Mouse (Mus musculus) kidney, postnatal 36 days (tissue): ENCODE results near the gene Crocc.

Experiments
- DNase-seq, 2 experiments: peaks; one replicate each; pipeline ENCODE4 v3.0.0; 2021 to 2022; ENCODE audit warnings: mixed read lengths in 2 of 2

Gene Crocc

DNA sequence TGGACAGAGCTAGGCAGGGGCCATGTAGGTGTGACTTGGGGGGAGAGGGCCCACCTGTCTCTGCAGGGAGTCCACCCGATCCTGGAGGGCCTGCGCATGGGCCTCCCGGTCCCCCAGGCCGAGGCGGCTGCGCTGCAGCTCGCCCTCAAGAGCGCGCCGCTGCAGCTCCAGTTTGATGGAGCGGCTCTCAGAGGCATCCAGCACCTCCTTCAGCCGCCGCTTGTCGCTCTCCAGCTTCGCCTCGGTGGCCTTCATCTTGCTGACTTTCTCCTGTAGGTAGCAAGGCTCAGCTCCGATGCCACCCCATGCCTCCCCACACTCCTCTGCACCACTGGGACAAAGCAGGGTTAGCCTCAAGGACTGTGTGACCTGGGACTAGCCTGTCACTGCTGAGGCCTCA lies 40.1 kb downstream of the Crocc start:
- no peak for DNase-seq

DNA sequence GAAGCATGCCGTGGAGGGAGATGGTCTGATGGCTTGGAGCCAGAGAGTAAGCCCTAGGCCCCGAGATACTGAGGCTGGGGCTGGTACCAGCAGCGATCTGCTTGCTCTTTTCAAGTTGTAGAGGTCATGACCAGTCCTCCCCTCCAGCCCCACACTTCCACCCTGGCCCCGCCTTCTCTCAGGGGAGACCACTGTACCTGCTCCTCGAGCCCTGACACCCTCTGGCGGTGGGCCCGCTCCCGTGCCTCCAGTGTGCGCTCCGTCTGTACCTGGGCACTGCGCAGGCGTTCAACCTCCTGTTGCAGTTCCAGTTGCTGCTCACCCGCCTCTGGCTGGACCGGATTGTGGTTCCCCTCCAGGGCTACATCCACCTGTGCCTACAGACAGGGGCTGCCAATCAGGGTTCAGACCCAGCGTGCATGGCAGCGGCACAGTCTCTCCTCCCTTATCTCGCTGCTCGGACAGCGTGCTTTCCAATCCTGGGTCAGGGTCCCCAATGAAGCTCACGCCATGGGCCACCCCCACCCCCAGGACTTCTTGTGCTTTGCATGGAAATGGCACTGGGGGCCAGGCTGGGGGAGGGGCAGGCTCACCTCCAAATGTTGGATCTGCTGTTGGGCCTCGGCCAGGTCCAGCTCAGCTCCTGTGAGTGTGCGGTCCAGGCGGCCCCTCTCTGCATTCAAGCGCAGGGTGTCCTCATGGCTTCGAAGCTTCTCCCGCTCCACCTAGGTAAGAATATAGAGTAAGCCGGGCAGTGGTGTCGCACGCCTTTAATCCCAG lies 42.5 kb downstream of the Crocc start:
- no peak for DNase-seq

DNA sequence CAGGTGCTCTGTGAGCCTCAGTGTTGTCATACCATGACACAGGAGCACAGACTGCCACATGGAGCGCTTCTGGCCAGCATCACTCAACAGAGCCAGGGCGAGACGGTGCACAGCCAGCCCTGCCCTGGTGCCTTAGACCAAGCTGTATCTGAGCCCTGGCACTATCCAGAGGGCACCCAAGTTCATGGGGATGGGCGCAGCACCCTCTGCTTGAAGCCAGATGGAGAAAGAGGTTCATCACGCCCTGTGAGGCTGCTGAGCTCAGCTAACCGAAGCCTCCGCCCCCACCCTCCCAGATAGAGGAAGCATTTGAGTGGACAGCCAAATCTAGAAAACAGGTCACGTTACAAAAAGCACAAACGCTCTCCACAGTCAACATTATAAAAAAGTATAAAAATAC lies 44.0 kb downstream of the Crocc start:
- no peak for DNase-seq

DNA sequence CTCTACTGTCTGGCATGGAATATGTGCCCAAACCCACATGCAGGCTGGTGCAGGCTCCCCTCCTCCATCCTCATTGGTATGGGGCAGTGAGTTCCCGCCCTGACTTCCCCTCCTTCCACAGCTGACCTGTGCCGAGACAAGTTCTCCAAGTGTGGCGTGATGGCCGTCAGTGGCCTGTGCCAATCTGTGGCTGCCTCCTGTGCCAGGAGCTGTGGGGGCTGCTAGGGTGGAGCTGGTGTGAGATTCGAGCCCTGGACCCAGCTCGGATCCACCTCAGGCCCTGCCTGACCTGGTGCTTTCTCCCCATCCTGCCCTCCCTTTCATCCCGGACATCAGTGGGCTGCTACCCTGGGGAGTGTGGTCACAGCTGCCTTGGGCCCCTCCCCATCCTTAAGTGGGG lies 45.0 kb downstream of the Crocc start:
- DNase-seq: no peak

DNA sequence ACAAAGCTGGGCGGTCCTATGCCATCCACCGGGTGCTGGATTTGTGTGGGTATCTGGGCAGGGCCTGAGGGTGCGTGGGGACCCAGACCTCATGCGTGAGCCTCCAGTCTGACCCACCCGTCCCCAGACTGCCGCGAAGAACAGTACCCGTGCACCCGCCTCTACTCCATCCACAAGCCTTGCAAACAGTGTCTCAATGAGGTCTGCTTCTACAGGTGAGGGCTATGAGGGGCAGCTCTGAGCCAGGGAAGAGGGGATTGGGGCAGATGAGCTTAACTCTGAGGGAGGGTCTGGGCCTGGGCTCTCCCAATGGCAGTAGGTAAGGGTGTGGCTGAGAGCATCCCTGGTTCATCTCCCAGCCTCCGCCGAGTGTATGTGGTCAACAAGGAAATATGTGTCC lies 45.5 kb downstream of the Crocc start:
- DNase-seq: no peak

DNA sequence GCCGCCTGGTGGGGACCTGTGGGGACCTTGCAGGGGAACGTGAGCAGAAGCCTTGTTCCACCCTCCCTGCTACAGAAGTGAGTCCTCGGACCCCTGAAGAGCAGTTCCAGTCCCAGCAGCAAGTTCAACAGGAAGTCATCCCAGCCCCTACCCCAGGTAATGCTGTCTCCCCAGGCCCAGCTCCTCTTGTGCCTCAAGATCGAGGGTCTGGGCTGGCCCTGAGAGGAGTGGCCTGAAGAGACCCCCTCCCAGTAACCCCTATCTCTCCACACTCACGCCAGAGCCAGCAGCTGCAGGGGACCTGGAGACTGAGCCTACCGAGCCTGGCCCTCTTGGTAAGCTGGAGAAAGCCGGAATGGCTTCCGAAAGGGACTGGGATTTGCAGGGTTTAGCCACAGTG lies 46.2 kb downstream of the Crocc start:
- no peak for DNase-seq

DNA sequence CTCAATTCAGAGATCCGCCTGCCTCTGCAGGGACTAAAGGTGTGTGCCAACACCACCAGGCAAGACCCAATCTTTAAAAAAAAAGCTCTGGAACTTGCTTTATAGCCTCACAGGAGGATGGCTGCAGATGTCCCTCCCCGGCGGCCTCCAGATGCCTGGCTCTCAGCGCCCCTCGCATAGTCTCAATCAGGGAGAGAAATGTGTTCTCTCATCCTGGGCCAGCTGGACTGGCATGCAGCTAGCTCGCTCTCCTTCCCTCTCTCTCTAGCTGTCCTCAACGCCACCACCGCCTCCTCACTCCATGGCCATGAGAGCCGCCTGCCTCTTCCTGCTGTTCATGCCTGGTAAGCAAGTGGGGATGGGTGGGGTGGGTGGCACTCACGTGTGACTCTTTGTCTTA lies 47.8 kb downstream of the Crocc start:
- no peak for DNase-seq

DNA sequence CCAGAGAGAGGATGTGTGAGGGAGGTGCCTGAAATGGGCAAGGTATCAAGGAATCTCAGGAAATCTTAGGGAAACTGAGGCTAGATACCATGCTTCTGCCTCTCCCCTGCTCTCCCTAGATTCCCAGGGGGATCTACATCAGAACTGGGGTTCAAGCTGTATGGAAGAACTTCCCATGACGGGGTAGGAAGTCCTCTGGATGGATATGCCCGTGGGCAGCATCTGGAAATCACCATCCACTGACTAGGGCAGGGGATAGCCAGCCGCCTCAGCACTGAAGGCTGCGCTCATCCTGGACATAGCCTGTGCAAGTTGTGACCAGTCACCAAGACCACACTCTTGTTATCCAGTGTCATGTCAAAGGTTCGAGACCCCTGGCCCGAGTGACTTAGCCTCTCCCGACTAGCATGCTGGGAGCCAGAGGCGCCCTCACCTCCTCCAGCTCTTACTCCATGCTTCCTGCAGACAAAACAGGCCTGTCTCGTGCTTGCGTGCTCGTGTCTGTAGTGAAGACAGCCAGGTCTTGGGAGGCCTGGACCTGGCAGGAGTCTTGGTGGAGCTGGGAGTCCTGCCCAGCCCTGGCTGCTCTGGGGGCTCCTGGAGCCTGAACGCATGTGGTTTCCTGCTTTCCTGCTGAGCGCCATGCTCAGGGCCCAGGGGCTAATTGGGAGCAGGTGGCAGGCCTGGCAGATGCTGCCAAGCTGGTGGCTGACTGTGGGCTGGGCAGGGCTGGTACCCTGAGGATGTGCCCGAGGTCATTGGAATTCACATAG lies 48.6 kb downstream of the Crocc start:
- peak in 1 of 2 experiments; percentile 35 for DNase-seq

DNA sequence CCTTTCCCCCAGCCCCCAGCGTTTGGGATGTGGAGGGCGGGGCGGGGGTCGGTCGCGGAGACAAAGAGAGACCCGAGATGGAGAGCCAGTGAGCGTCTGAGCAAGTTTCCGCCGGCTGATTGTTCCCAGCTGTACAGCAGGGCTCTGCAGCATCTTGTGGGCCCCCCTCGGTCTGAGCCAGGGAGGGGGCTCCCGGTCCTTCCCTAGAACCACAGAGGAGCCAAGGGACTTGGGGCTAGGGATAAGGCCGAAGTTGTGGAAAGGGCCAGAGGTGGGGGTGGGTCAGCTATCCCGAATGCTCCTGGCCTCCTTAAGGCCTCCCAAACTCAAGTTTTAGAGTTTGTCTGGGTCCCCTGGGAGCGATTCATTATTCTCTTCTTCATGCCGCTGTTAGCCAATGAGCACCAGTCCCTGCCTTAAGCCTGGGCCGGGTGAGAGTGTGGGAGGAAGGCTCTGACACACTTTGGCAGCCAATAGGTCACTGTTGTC lies 49.4 kb downstream of the Crocc start:
- peak; percentile 39 to 42 for DNase-seq

DNA sequence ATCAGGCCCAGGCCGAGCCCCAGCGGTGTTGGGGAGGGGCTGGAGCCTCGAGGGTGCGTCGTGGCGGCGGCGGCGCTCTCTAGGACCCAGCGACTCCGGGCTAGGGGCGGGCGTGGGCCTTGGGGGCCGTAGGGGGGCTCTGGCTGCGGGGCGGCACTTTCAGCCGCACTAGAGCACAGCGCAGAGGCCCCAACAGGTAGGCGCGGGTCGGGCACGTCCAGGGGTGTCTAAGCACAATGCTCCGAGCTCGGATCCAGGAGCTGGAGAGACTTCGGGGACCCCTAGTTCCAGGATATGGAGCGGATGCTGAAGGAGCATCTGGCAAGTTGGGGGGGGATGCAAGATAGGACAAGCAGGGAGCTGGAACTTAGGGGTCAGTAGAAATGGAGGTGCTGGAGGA lies 49.8 kb downstream of the Crocc start:
- DNase-seq: no peak

DNA sequence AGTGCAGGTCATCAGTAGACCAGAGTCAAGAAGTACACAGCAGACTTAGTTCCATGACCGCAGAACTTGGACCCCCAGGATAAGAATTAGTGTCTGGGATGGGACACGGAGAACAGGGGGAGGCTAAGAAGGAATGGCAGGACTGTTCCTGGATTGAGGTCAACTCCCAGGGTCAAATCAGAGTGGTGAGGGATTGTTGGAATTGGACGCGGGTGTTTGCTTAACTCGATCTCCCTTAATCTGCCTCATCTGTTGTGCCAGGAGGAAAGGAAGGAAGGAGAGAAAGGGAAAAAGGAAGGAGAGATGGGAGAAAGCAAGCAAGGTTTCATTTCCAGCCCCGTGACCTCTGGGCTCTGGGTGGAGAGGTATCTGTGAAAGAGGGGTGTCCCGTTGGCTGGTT lies 50.2 kb downstream of the Crocc start, which contains the start of gene Mfap2:
TSS of gene Mfap2 (plus strand) at position 301 of the 400 bp plus-strand sequence.
- no peak for DNase-seq

DNA sequence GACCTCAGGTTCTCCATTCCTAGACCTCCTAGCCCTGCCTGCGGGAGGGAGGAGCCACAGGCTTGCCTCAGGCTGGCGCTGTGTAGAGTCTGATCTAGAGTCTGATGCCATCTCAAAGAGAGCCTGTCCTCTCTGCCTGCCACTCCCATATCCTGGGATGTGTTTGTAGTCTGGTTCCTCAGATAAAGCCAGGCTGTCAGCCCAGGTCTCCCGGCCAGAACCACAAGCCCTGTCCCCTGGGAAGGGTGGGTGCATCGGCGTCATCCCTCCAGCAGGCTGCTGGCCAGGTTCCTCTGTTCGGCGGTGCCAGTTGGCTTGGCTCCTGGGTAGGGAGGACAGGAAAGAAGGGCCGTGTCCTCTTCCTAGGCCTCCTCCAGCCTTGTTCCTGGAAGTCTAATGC lies 52.3 kb downstream of the Crocc start:
- DNase-seq: peak; percentile 73 to 75

DNA sequence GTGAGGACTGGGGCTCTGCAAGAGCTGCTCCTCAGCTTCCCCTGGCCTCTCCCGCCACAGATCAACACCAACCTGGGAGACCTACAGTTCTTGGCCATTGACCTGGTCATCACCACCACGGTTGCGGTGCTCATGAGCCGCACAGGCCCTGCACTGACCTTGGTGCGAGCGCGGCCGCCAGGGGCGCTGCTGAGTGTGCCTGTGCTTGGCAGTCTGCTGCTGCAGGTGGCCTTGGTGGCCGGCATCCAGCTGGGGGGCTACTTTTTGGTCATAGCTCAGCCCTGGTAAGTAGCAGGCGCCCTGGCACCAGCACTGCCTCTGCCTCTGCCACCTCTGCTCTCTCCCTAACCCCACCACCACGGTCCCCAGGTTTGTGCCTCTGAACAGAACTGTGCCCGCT lies 54.4 kb downstream of the Crocc start:
- peak; percentile 20 to 78 for DNase-seq

DNA sequence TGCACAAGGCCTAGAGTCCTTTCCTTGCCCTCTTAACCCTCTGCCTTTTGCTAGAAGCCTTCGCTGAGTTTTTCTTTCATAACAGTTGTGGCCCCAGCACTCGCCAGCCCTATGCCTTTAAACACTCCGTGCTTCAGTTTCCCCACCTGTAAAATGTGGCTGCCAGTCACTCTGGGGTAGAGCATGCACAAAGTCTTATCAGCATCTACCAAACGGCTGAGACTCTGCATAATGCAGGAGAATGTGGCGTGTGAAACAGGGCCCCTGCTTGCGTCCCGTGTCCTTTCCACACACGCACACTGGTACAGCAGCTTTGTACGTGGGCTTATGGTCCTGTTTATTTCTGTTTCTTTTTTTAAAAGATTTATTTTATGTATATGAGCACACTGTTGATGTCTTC lies 63.5 kb downstream of the Crocc start:
- DNase-seq: no peak

DNA sequence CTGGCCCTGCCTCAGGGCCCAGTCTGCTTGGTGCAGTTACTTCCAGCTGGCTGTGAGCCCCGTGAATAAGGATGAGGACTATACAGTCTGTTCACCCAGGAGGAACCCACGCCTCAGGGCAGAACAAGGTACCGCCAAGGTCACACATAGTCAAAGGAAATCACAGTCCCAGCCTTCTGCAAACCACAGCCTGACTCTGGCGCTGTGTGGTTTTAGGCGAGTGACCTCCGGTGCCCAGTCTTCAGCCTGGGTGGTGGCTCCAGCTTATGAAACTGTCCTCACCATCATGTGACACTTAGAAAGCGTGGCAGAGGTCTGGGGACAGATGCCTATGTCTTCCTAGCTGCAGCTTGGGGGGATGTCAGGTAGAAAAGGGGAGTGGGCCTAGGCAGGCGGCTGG lies 64.5 kb downstream of the Crocc start:
- DNase-seq: no peak

DNA sequence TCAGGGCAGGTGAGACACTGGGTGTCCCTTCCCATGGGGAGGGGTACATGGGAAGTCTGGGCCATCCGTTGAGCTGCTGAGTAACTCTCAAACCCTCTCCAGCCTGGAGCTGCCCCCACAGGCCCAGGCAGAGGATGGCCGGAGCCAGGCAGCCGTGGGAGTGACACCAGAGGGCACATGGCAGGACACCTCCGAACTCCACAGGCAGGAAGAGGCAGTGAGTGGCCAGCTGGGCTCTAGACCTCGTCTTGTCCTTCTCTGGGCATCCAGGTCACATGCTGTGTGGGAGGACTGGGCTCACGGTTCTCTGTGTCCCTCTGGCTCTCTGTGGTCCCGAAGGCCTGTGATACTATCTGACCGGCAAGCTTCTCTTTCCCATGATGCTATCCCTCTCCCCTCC lies 66.5 kb downstream of the Crocc start:
- no peak for DNase-seq

DNA sequence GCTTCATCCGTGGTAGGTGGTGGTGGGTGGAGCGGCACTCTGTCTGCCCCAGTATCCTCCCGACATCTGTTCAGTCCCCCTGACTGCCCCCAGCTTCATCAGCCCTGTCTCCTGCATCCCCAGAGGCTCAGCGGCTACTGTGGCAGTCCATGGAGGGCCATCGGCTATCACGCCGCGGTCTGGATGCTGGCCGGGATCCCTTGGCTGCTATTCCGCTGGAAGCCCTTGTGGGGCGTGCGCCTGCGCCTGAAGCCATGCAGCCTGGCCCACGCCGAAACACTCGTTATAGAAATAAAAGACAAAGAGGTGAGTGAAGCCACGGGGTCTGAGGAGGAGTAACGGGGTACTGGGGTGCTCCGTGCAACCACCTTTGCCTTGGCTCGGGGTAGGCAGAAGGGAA lies 68.1 kb downstream of the Crocc start:
- DNase-seq: no peak

DNA sequence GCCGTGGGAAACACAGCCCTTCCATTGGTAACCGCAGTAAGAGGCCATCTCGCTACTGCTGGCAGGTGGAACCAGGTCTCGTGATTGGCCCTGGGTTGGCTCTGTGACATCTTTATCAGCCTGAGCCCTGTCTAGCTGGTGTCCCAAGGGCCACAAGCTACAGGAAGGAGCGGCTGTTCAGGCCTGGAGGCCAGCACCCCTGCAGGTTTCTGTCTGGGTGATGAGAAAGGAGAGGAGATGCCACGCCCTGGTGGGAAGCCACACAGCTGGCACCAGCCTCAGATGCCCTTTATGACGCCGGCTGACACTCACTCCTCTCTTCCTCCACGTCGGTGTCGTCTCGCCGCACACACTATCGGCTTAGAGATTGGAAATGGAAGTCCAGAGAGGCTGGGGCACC lies 70.9 kb downstream of the Crocc start:
- DNase-seq: no peak

DNA sequence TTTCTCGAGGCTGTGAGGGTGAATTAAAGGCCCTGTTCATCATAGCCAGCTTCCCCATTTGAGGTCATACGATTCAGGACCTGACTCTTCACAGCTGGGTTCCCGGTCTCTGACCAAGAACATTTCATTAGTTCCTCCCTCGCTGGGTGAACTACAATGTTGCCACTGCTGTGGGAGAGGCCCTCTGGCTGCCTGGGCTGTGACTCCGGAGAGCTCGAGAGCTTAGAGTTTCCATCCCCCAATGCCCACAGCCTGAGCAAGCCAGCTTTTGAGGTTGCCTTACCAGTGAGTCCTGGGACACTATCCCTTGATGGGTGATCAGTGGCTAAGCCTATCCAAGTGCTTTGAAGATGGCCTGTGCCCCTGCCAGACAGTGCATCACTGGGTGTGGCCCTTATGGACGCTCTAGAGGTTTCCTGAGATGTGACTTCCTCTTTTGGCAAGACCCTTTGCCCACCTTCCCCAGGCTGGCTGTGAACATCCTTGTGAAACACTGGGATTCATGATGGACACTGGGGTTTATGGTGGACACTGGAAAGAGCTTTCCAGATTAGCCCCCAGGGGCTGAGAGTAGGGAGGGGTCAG lies 71.6 kb downstream of the Crocc start:
- peak in 1 of 2 experiments; percentile 15 for DNase-seq

DNA sequence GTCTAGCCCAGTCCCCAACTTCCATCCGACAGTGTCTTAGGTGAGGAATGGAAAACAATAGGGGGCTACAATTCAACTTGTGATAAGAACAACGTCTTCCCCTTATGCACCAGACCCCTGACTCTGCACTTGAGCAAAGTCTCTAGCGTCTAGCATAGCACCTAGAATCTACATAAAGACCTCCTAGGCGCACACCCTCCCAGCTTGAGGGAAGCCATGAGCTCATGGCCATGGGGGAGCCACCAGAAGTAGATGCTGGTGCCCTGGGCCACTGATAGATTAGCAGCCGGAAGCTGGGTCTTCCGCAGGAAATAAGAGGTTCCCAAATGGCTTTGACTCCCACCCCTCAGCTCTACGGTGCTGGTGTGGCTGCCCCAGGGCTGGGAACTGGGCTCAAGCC lies 72.9 kb downstream of the Crocc start:
- DNase-seq: no peak

DNA sequence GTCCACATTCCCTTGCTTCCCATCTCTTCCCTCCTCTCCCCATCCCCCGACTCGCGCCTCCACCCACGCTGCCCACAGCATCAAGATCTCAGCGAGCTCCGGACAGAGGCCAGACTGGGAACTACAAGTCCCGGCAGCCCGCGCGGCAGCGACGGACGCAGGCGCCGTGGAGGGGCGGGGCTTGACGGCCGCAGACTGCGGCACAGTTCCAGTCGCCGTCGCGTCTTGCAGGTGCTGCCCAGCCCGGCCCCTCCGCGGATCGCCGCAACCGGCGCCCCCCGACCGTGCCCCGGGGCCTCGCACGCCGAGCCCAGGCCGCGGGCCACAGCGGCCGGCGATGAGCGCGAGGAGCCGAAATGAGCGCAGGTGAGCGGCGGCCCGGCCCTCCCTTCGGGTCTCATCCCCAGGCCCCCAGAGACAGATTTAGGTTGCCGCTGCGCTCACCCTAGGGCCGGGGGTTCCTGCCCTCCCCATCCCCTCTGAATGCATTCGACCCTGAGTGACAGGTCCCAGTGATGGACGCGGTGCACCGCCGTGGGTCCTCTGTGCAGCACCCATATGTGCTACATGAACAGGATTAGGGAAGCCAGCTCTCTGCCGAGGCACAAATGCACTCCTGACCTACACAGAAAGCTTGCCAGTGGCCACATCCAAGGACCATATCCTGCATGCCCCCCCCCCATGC lies 73.5 kb downstream of the Crocc start, which contains the start of gene Atp13a2:
TSS of gene Atp13a2 (plus strand) at position 163 of the 685 bp plus-strand sequence.
- peak; percentile 92 to 97 for DNase-seq

DNA sequence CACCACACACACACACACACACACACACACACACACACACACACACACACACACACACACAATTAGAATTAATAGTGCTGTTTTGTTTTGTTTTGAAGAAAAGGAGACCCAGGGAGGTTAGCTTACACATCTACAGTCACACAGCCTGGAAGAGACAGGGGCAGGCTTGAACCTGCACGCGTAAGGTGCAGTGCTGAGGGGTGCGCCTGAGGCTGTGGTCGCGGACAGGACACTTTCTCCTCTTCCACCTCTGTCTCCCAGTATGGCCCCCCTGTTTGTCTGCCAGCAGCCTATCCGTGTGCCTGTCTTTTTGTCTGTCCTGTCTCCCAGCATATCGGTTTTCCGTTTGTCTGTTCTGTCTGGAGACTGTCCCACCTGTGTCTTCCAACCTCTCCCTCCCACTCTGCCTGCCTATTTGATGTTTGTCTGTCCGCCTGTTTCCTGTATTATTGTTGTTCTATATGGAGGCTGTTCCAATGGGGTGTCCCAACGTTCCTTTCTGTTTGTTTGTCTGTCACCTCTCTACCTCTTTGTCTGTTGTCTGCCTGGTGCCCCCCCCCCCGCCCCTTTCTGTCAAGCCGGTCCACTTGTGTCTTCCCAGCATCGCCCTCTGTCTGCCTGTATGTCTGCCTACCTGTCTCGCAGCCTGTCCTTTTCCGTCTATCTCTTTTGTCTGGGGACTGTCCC lies 74.2 kb downstream of the Crocc start:
- no peak for DNase-seq
